Mouse (Mus musculus): ENCODE data around the gene Gm17334.

GRCm38 (mm10) chr11:53788196-53788595 lies 15.2 kb upstream of the Gm17334 start:
- TF ChIP-seq HCFC1 (IDR thresholded peaks at IDR 0.05; ENCODE audit: borderline replicate concordance, insufficient read depth, low read length) (no peak), MAFK (IDR thresholded peaks at IDR 0.05; ENCODE audit: insufficient read depth, low read depth, low read length) (no peak), CHD2 (IDR thresholded peaks at IDR 0.05; ENCODE audit: low read depth, low read length) (no peak), ZC3H11A (IDR thresholded peaks at IDR 0.05; ENCODE audit: borderline replicate concordance, low read depth, low read length) (no peak)
